Mouse (Mus musculus): ENCODE measurements at regions not wholly inside any gene's neighbourhood (a gene's known extent, or its start where the extent isn't known, plus 50 kb on each side); places are given as distances from the start of the nearest gene placed in this dataset.

DNA sequence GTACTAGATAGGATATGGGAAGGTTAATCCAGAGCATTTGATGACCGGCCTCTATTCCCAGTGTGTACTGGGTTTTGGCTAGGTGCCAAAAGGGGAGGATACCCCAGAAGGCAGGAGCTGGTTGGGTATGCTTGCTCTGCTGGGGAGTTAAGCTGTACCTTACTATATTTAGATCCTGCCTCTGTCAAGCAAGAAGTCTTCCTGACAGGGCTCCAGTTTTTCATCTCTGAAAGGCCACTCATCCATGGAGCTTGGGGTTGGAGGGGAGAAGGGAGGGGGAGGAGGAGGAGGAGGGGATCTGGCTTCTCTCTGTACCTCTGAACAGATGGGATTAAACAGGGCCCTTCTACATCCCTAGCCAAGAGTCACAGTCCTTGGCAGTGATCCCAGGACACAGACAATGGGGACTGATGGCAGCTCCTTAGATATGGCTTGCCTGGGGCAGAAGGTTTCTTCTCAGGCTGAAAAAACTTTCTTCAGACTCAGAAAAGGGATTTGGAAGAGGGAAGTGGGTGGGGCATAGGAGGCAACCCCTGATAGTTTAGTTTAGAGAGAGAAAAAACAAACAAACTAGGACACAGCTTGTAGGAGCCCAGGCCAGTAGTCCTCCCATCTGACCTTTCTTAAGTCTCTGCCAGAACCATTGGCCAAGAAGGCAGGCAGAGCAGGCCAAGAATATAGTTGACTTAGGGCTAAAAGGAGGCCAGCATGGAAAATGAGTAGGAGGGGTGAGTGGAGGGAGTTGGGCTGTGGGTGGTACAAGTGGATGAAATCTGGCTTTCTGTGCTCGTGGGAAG is 78.3 kb upstream of the Astn2 start:
- TF ChIP-seq CTCF (IDR thresholded peaks at IDR 0.05; ENCODE audit: borderline replicate concordance, insufficient read depth, low read length), result no peak
- no peak for TF ChIP-seq POLR2A (IDR thresholded peaks at IDR 0.05; ENCODE audit: low read depth, low read length)
- Histone ChIP-seq H3K27ac (ENCODE audit: insufficient read depth, low read length) (no peak overlapping the region), H3K4me1 (ENCODE audit: control insufficient read depth, insufficient read depth, low read length) (no peaks in the 10 kb centered on the region), H3K4me3 (ENCODE audit: insufficient read depth, low read length) (no peak overlapping the region)

GRCm38 (mm10) chr4:66478601-66479217 is 74.3 kb upstream of the Astn2 start:
- no peak overlapping the region for H3K27ac ChIP-seq (ENCODE audit: insufficient read depth, low read length)
- H3K4me1 ChIP-seq (ENCODE audit: control insufficient read depth, insufficient read depth, low read length), result no peaks in the 10 kb centered on the region
- no peak for TF ChIP-seq CTCF (IDR thresholded peaks at IDR 0.05; ENCODE audit: borderline replicate concordance, insufficient read depth, low read length)
- no peak overlapping the region for H3K4me3 ChIP-seq (ENCODE audit: insufficient read depth, low read length)
